Mouse (Mus musculus): ENCODE data around the gene Gm20422. TPM values are rescaled to one million over a fixed set of nuclear protein-coding genes. Genes with fewer than 3 reads are reported as not detected.

The Gm20422 gene
- total RNA-seq, 2 experiments from 2014 or later = 1.3 TPM; not detected in 1

Other genes with a start within 250 kb of the Gm20422 start
- gene Zfp868, start 149.3 kb downstream of the Gm20422 start, total RNA-seq (2021) = 10 to 100 TPM; 18.7 to 21.5 TPM
- 1 to 10 TPM; 4.9 to 5.6 TPM for gene Zfp964, start 120.4 kb downstream of the Gm20422 start, total RNA-seq (2021)
- gene Zfp869, start 64.2 kb downstream of the Gm20422 start, total RNA-seq (2021) = 10 to 100 TPM; 19.8 to 22.3 TPM
- gene Zfp963, start 24.9 kb downstream of the Gm20422 start, total RNA-seq (2021) = 1 to 10 TPM; 5.2 to 5.7 TPM
- 10 to 100 TPM; 40.3 to 40.6 TPM for gene Atp13a1, start 16.3 kb upstream of the Gm20422 start, total RNA-seq (2021)
- 10 to 100 TPM; 28.1 to 32.1 TPM for gene Zfp866, start 16.3 kb upstream of the Gm20422 start, total RNA-seq (2021)
- gene Gmip, start 33.8 kb upstream of the Gm20422 start, total RNA-seq (2021) = 10 to 100 TPM; 12.0 to 17.3 TPM
- gene Lpar2, start 47.5 kb upstream of the Gm20422 start, total RNA-seq (2021) = under 1 TPM; 0.60 to 0.68 TPM
- gene Pbx4, start 57.6 kb upstream of the Gm20422 start, total RNA-seq (2021) = 10 to 100 TPM; 15.6 to 19.0 TPM
- gene Cilp2, start 112.8 kb upstream of the Gm20422 start, total RNA-seq (2021) = under 1 TPM; 0.86 to 0.92 TPM
- gene Tssk6, start 127.3 kb upstream of the Gm20422 start, total RNA-seq (2021) = under 1 TPM in 1 of 2 experiments, not detected in 1; 0.76 TPM
- gene Ndufa13, start 127.7 kb upstream of the Gm20422 start, total RNA-seq (2021) = 100 to 1,000 TPM; 154 to 159 TPM
- gene Yjefn3, start 127.8 kb upstream of the Gm20422 start, total RNA-seq (2021) = 10 to 100 TPM; 32.3 to 36.3 TPM
- gene Gatad2a, start 221.5 kb upstream of the Gm20422 start, total RNA-seq (2021) = 10 to 100 TPM; 31.4 to 33.4 TPM

All from layer of hippocampus, postnatal 36 days (tissue).